Mouse (Mus musculus): ENCODE data around the gene Plagl1.

Gene Plagl1

DNA sequence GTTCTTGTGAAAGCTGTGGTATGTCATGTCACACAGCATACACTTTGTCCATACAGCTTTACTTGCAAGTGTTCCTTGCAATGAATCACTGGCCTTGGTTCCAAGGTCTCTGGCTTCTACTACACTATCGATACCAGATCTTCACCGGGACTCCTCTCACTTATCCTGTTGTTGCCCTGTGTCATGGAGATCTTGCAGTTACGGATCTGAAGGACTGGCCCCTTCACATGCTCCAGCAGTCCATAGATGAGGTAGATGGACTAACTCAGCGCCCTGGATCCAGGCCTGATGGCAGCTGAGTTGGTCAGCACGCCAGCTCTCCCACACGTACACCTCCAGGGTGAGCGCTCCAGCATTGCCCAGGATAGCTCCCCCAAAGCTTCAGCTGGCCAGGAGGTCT is 75.0 kb downstream of the Plagl1 start:
- no peak for DNase-seq (ENCODE audit: low spot score in 2 of 2)

DNA sequence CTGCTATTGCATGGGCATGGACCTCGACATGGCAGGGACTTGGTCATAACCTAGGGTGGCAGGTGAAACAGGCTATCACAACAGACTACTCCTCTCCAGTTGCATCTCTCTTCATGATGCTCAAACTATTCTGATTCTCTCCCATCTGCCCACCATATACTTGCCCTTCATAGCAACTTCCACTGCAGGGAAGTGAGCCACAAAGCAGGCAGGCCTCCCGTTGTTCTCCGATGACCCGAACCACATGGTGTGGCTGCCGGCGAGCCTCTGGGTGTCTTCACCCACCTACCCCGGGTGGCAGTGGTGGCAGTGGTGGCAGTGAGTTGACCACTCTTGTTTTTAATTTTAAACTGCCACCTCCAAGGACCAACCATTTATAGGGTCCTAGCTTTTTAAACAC is 75.4 kb downstream of the Plagl1 start:
- no peak for DNase-seq (ENCODE audit: low spot score in 2 of 2)

DNA sequence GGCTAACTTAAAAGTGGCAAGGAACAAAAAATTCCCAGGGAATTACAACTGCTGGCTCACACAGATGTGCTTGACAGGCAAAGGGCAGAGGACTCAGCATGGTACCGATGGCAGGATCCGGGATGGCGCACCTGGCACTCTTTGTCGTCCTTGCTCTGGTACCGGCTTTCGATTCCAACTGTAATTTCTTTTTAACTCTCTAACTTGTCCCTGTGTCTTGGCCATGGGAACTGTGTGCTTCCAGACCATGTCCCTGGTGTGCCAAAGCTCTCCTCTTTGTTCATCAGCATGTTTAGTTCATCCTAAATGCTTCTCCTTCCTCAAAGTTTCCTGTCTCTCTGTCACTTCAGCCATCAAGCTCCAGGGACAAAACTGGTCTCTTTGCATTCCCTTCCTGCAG is 77.6 kb downstream of the Plagl1 start:
- DNase-seq (ENCODE audit: low spot score in 2 of 2) = no peak

DNA sequence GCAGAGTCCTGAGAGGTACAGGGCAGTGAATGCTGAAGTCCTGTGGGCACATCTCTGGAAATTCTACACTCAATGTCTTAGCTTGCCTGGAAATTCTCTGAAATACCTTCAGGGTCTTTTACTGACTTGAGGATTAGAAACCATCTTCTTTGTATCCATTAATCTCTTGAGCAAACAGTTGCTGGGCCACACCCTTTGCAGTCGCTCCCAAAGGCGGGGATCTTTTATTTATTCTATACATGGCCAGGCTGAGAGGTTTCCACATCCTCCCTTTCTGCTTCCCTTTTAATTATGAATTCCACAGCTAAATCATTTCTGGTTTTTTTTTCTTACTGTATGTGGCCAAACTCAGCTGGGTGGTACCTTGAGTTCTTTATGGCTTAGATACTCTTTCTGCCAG is 80.1 kb downstream of the Plagl1 start:
- DNase-seq (ENCODE audit: low spot score in 2 of 2) = no peak

DNA sequence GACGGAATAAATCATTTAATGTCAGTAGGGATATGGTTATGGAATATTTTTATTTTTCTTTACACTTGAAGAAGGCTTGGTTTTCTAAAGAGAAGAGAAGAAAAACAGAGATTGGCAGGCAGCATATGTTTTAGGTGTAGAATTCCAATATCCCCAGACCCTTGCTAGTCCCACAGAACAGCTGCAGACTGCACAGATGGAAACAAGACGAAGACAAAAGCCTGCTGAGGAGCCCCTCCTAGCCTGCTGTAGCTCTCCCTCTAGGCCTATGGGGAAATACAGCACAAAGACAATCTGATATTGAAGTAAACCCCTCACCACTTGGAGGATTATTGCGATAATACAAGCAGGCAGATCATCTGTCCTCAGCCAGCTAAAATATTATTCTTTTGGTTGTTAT is 90.1 kb downstream of the Plagl1 start:
- DNase-seq (ENCODE audit: low spot score in 2 of 2) = no peak

DNA sequence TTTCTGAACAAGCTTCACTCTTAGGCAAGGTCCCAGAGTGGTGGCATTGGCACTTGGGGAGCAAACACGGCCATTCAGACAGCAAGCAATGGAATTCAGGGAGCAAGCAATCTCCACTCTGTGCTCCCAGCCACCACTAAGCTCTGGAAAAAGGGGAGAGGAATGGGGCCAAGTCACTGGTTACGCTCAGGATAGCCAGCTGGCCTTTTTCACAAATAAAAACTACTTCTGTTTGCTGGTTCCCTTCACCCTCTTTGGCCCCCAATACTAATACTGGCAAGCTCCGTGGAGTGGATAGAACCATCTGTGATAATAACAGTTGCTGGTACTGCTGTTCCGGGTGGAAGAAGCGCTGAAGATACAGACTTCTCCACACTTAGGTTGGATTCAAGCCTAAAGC is 91.0 kb downstream of the Plagl1 start:
- peak in 1 of 2 experiments; percentile 16 for DNase-seq (ENCODE audit: low spot score in 2 of 2)

DNA sequence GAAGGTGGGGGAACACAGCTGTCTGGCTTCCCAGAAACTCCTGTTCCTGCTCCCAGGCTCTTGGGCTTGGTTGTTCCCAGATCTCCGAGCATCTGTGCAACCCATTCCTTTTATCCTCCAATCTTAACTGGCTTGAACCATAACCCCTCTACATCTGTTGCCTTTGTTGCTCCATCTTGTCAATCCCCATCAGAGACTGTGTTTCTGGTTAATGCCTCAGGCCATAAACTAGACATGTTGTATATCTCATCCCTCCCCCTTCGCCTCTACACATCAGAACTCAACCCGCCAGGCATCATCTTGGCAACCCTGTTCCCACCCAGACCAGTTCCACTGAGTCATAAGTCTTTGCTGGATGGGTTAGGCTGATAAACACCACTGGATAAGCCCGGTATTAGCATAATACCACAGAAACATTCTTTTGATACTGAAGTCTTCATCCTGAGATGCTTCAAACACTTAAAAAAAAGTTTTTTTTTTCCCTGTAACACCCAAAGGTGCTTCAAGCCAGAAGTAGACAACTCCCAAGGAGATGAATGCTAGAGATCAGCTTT is 92.6 kb downstream of the Plagl1 start:
- no peak for DNase-seq (ENCODE audit: low spot score in 2 of 2)

DNA sequence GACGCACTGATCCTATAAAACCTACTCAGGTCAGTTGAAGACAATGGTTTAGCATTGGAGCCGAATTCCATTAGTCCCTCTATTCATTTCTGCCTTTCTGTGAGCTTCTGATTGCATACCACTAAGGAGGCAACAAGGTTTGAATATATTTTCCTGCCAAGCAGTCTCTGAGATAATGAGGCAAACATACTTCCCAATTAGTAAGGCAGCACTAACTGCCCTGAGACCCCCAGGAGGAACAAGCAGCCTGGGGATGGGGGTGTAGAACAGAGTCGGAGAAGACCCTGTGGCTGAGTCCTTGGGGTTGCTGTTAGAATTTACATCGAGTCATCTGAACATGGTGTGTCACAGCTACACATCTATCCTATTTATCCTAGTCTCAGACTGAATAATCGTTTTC is 95.1 kb downstream of the Plagl1 start:
- DNase-seq (ENCODE audit: low spot score in 2 of 2) = no peak

DNA sequence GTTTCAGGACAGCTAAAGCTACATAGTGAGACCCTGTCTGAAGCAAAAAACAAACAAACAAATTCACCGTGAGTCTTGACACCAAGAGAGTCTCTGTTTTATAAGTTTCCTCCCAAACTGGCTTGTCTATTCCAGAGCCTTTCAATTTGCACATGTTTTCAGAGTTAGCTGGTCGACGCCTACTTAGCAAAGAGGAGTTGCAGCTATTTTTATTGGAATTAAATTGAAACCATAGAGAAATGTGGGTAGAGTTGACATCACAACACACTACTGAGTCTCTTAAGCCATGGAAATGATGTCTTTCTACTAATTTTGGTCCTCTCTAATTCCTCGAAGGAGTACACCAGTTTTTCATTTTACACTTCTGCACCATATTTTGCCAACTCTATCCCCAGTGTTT is 100.6 kb downstream of the Plagl1 start:
- DNase-seq (ENCODE audit: low spot score in 2 of 2) = no peak

DNA sequence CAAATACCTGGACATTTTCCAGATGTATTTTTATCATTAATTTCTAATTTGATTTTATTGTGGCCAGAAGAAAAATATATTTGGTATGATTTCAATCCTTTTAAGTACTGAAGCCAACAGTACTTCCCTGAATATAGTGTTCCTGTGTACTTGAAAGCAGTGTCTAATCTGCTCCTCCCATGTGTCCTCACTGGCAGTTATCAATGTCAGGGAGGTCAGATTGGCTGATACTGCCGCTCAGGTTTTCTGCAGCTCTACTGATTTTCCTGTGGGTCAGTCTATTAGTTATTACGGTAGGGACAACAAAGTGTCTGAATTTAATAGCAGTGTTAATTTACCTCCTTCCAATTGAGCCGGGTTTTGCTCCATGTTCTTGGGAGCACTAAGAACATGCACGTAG is 101.7 kb downstream of the Plagl1 start:
- no peak for DNase-seq (ENCODE audit: low spot score in 2 of 2)

DNA sequence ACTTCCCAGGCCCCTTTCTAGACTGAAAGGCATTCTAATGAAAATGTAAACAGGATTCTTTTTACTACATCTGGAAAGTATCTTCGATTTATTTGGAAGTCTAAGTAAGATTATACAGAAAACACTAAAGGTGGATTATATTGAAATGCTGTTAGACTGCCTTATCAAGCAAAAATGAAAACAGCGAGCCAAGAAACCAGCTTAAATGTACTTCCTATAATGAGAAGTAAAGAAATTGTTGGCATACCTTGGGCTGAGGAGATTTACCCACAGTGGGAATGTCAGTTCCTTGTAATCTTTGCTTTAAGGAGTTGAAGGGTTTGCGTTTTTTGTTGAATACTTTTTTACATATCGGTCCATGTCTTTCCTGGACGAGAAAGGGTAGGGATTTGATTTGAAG is 108.2 kb downstream of the Plagl1 start:
- DNase-seq (ENCODE audit: low spot score in 2 of 2) = no peak

DNA sequence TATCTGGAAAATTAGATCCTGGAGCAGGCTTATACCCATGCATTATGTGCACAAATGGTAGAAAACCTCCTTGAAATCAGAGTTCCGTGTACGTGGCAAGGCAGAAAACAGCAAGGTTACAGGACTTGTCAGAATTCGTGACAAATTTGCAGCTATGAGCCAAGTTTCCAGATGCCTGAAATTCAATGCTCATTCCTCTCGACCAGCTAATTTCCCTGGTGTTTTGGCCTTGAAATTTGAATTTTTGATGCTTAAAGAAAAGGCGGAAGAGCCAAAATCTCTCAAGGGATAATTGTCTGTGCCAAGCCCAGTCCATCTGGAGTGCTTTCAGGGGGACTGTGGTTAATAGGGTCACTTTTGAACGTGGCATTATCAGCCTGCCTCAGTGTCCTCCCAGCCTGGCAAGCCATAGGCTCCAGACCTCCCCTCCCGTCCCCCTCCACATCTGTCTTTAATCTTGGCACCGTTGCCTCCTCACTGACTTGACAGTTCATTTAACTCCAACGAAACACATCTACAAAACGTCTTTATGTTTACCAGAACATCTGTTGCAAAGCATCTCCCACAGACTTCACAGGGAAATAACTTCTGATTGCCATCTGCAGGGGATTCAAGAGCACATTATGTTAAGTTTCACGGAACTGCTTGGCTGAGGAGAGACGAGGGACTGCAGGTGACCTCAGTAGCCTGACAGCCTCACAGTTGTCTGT is 110.6 kb downstream of the Plagl1 start:
- no peak for DNase-seq (ENCODE audit: low spot score in 2 of 2)

DNA sequence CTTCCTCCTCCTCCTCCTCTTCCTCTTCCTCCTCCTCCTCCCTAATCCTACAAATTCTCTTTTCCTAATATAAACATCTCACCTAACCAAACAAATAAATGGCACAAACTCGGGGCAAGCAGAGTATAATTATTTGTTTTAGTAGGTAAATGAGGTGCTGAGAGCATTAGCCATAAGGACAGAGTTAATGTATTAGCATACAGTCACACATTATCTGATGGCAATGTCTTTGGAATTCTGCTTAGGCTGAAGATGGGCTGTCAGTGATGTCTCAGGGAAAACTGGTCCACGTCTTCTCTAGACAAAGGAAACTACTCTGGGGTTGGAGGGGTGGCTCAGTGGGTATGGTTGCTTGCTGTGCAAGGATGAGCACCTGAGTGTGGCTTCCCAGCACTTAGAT is 111.2 kb downstream of the Plagl1 start:
- DNase-seq (ENCODE audit: low spot score in 2 of 2) = no peak

DNA sequence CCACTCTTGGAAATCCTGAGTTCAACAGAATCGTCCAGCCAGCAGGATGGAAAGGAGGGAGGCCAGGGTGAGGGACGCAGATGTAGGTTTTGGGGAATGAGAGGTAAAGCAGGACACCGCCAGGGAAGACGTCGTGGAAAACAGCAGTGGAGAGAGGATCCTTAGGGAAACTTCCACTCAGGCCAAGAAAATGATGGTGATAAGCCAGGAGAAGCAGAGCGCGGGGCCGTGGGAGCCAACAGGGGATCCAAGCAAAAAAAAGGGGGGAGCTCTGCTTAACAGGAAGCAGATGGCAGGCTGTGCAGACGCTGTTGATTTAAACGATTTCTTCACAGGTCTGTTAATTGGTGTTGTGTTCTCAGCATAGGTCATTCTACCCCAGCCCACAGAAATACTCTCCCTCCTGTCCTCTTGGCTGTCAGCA is 112.5 kb downstream of the Plagl1 start:
- DNase-seq (ENCODE audit: low spot score in 2 of 2) = no peak

DNA sequence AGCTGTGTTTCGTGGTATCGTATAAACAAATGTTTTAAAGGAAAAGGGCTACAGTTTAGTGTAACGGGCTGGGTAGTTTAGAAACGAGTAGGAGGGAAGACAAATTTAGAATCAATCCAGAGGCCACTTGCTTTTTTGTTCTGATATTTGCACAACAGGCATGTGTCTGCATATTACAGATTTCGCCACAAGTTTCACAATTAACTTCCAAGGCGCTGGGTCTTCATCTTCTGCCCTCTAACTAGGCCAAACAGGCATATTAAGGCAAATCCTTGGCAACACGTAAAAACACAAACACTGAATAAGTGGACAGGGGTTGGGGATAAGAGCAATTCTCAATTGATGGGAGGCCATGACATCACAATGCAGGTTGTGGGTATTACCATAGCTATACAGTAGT is 115.6 kb downstream of the Plagl1 start:
- no peak for DNase-seq (ENCODE audit: low spot score in 2 of 2)

DNA sequence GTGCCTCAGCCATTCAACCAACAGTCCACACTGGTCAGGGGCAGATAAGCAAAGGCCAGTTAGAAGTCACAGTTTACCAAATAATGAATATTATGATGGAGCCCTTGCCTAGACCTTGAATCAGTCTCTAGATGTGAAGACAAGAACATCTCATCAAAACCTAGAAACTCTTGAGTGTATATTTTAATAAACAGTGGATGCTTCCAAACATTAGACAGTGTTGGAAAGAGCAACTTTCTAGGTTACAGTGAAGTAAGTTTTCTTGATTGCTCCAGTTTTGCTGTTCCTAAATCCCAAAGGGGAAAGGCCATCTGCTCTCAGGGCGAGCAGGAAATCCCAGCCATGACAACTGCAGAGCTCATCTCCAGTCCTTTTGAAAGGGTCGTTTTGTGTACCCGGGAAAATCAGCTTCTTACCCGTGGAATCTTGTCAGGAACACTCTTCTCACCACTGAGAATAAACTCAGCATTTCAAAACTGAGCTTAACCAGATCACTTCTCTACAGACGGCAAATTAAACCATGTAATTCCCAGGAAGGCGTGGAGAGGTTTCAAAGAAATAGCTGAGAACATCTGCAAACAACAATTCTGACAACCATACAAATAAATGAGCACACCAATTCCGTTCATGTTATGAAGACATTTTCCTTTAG is 117.8 kb downstream of the Plagl1 start, which contains the start of gene Zc2hc1b:
Zc2hc1b (minus strand) TSS at position 51 of the 652 bp plus-strand sequence.
- DNase-seq (ENCODE audit: low spot score in 2 of 2) = no peak

DNA sequence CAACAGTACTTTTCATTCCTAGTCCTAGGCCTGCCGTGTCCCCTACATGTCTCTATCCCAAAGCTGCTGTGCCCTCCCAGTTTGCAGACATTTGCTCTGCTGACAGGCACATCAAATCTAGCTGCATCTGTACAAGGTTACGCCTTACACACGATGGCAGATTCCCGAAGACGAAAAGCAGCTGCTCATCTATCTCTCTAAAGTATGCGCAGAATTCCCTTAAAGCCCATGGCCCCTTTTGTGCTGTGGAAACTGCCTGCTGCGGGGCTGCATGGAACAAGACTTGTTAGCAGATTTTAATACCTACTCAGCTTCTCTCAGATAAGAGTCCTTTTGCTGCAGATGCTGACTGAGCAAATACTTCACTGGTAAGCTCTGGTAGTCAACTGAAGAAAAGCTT is 119.9 kb downstream of the Plagl1 start:
- DNase-seq (ENCODE audit: low spot score in 2 of 2) = no peak

Measured in urinary bladder, postnatal 36 days (tissue).